23 mouse cellular contexts compared by ENCODE assay signal in the genomic region with DNA sequence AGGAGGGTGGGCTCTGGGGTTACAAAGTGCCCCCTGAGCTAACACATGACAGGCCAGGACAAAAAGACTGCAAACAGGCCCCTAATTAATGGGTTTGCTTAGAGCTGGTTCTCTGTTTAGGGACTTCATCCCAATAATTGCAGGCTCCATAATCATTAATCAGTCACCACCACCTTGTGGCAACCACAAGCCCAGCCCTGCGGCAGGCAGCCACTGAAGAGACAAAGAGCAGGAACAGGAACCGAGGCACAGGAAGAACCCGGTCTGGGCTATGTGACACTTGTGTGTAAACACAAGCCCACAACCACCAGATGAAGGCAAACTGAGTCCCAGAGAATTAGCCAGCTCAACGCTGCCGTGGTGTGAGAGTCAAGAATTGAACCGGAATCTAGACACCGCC.
DNase-seq lines count a peak whose midpoint lies in the region; ATAC-seq lines count a peak whose summit lies in the region.
"Had no signal": no experiment of that assay in that cellular context is flagged by ENCODE, and none has a peak within 500 bp of the region (broad histone marks: within the 10 kb centered on the region; RNA-seq: fewer than 3 reads in every experiment).

No protein-coding gene starts in this region.

- no peak overlapping the region for H3K4me3 ChIP-seq in hindbrain, embryonic 11.5 days (ENCODE audit: low read depth, low read length)
- H3K4me3 ChIP-seq in hindbrain, embryonic 13.5 days: no peak overlapping the region
- H3K4me3 ChIP-seq in limb, embryonic 12.5 days (replicated peaks): no peak overlapping the region
- H3K4me3 ChIP-seq: embryonic facial prominence, embryonic 10.5 days; forebrain, embryonic 15.5 days; liver, embryonic 12.5 days; megakaryocyte, embryonic 14.5 days; midbrain, embryonic 15.5 days; neural tube, embryonic 12.5 days had no signal

- no peaks in the 10 kb centered on the region for H3K9me3 ChIP-seq in hindbrain, embryonic 11.5 days (ENCODE audit: control insufficient read depth, low read length)
- H3K9me3 ChIP-seq in hindbrain, embryonic 13.5 days: no peaks in the 10 kb centered on the region
- H3K9me3 ChIP-seq in limb, embryonic 12.5 days: no peaks in the 10 kb centered on the region
- H3K9me3 ChIP-seq: embryonic facial prominence, embryonic 10.5 days; forebrain, embryonic 15.5 days; liver, embryonic 12.5 days; megakaryocyte, embryonic 14.5 days; midbrain, embryonic 15.5 days had no signal

- H3K9ac ChIP-seq in hindbrain, embryonic 11.5 days (ENCODE audit: low read depth, low read length): no peak overlapping the region
- H3K9ac ChIP-seq in hindbrain, embryonic 13.5 days: no peak overlapping the region
- H3K9ac ChIP-seq in limb, embryonic 12.5 days (replicated peaks): no peak overlapping the region
- H3K9ac ChIP-seq: forebrain, embryonic 15.5 days; hindbrain, embryonic 14.5 days; liver, embryonic 12.5 days; midbrain, embryonic 15.5 days; neural tube, embryonic 12.5 days had no signal

- 67% methylated on average over 7 of the region's 7 CpGs for WGBS in hindbrain, embryonic 11.5 days
- WGBS in hindbrain, embryonic 13.5 days: 66% methylated on average over 7 of the region's 7 CpGs
- WGBS in limb, embryonic 12.5 days: 23% methylated on average over 7 of the region's 7 CpGs

- H3K4me2 ChIP-seq in hindbrain, embryonic 11.5 days (replicated peaks; ENCODE audit: low read depth, low read length): no peak overlapping the region
- no peak overlapping the region for H3K4me2 ChIP-seq in hindbrain, embryonic 13.5 days
- peak overlapping the region; percentile 6 for H3K4me2 ChIP-seq in limb, embryonic 12.5 days
- H3K4me2 ChIP-seq: forebrain, embryonic 15.5 days; hindbrain, embryonic 14.5 days; liver, embryonic 12.5 days; midbrain, embryonic 15.5 days; neural tube, embryonic 12.5 days had no signal

- 0 out of 2 replicates have a peak, but pooled peaks have one; percentile 7 for ATAC-seq in hindbrain, embryonic 11.5 days (ENCODE audit: low FRiP score)
- no peak for ATAC-seq in hindbrain, embryonic 13.5 days (ENCODE audit: low FRiP score)
- no peak for ATAC-seq in limb, embryonic 12.5 days (ENCODE audit: insufficient number of reproducible peaks, insufficient read depth, low FRiP score, low TSS enrichment, low read depth)
- ATAC-seq: forebrain, embryonic 15.5 days; liver, embryonic 12.5 days; midbrain, embryonic 15.5 days had no signal

- no peaks in the 10 kb centered on the region for H3K4me1 ChIP-seq in hindbrain, embryonic 11.5 days (replicated peaks; ENCODE audit: control insufficient read depth, insufficient read depth, low read length)
- H3K4me1 ChIP-seq in hindbrain, embryonic 13.5 days (replicated peaks): peaks cover 18% of the 10 kb centered on the region; the same call in 1 of the 2 replicates
- H3K4me1 ChIP-seq in limb, embryonic 12.5 days (replicated peaks): peaks cover 44% of the 10 kb centered on the region
- H3K4me1 ChIP-seq: midbrain, embryonic 15.5 days had no signal

- no peak overlapping the region for H3K27ac ChIP-seq in hindbrain, embryonic 11.5 days (ENCODE audit: low read depth, low read length)
- no peak overlapping the region for H3K27ac ChIP-seq in hindbrain, embryonic 13.5 days
- 0 out of 2 replicates have a peak overlapping the region, but pooled peaks have one; percentile 17 for H3K27ac ChIP-seq in limb, embryonic 12.5 days
- H3K27ac ChIP-seq: embryonic facial prominence, embryonic 10.5 days; forebrain, embryonic 15.5 days; hindbrain, embryonic 14.5 days; liver, embryonic 12.5 days; midbrain, embryonic 15.5 days; neural tube, embryonic 12.5 days had no signal

- H3K36me3 ChIP-seq in hindbrain, embryonic 11.5 days (ENCODE audit: control insufficient read depth, insufficient read depth, low read length): no peaks in the 10 kb centered on the region
- no peaks in the 10 kb centered on the region for H3K36me3 ChIP-seq in hindbrain, embryonic 13.5 days
- H3K36me3 ChIP-seq in limb, embryonic 12.5 days: no peaks in the 10 kb centered on the region
- H3K36me3 ChIP-seq: embryonic facial prominence, embryonic 10.5 days; forebrain, embryonic 15.5 days; G1E; liver, embryonic 12.5 days; midbrain, embryonic 15.5 days; neural tube, embryonic 12.5 days had no signal

- no peaks in the 10 kb centered on the region for H3K27me3 ChIP-seq in hindbrain, embryonic 11.5 days (ENCODE audit: control insufficient read depth, insufficient read depth, low read length)
- 0 out of 2 replicates have a peak, but pooled peaks cover 3% of the 10 kb centered on the region for H3K27me3 ChIP-seq in hindbrain, embryonic 13.5 days
- H3K27me3 ChIP-seq in limb, embryonic 12.5 days: peaks cover 89% of the 10 kb centered on the region
- H3K27me3 ChIP-seq: CH12.LX; forebrain, embryonic 15.5 days; liver, embryonic 12.5 days; midbrain, embryonic 15.5 days; neural tube, embryonic 12.5 days had no signal

- DNase-seq in hindbrain, embryonic 11.5 days (ENCODE audit: low spot score): no peak
- peak; percentile 43 for DNase-seq in embryo, embryonic 9.5 days (ENCODE audit: extremely low spot score)
- no peak for DNase-seq in right cerebral cortex, postnatal 25 days
- DNase-seq in kidney, postnatal 14 days: no peak
- DNase-seq in right cerebral cortex, adult 18-20 months: no peak
- DNase-seq: adrenal gland, adult 2 months; B cell, adult 2 months; cerebellum, adult 11-12 months; kidney, adult 8-10 months; kidney, postnatal 25 days; lung, adult 18-20 months; thymus, postnatal 14 days had no signal
